Mouse (Mus musculus): ENCODE results near the gene Mttp. TPM values are rescaled to one million over a fixed set of nuclear protein-coding genes. Genes with fewer than 3 reads are reported as not detected.
A peak's percentile ranks its signal among the peaks of the same experiment; 100 is the strongest.

Mttp gene
- total and polyA plus RNA-seq, 2 experiments from 2014 or later, result 4.5 to 6.6 TPM

- ATAC-seq (no peak), DNase-seq (ENCODE audit: low spot score) (no peak)
- 89% methylated on average over 2 of the region's 2 CpGs for WGBS
Measured at GRCm38 (mm10) chr3:138182019-138182418, 37.3 kb upstream of the Mttp start.

GRCm38 (mm10) chr3:138175551-138175950 lies 30.8 kb upstream of the Mttp start:
- ATAC-seq (no peak), DNase-seq (ENCODE audit: low spot score) (no peak)
- no peak for TF ChIP-seq CTCF (IDR thresholded peaks at IDR 0.05; ENCODE audit: low read depth)
- no peak overlapping the region for H3K27ac ChIP-seq
- no peak overlapping the region for H3K4me2 ChIP-seq (ENCODE audit: low read depth, low read length)
- no peaks in the 10 kb centered on the region for H3K36me3 ChIP-seq (ENCODE audit: insufficient read depth, low read length)
- H3K9me3 ChIP-seq (ENCODE audit: low read length), result no peaks in the 10 kb centered on the region
- 90% methylated on average over 6 of the region's 6 CpGs for whole genome bisulfite sequencing
- H3K4me1 ChIP-seq (ENCODE audit: insufficient read depth, low read length), result no peaks in the 10 kb centered on the region
- H3K27me3 ChIP-seq (ENCODE audit: insufficient read depth, low read length), result no peaks in the 10 kb centered on the region
- no peak overlapping the region for H3K4me3 ChIP-seq (ENCODE audit: low read length)
- no peak overlapping the region for H3K9ac ChIP-seq (replicated peaks; ENCODE audit: low read length)

More at GRCm38 (mm10) chr3:138182019-138182418, 37.3 kb upstream of the Mttp start:
- Histone ChIP-seq H3K9ac (replicated peaks; ENCODE audit: low read length) (no peak overlapping the region), H3K36me3 (ENCODE audit: insufficient read depth, low read length) (no peaks in the 10 kb centered on the region), H3K4me1 (ENCODE audit: insufficient read depth, low read length) (no peaks in the 10 kb centered on the region), H3K4me3 (ENCODE audit: low read length) (no peak overlapping the region), H3K27ac (no peak overlapping the region), H3K4me2 (ENCODE audit: low read depth, low read length) (no peak overlapping the region), H3K9me3 (ENCODE audit: low read length) (no peaks in the 10 kb centered on the region), H3K27me3 (ENCODE audit: insufficient read depth, low read length) (no peaks in the 10 kb centered on the region)
- TF ChIP-seq CTCF (IDR thresholded peaks at IDR 0.05; ENCODE audit: low read depth), result no peak

- no peak overlapping the region for H3K9ac ChIP-seq (replicated peaks; ENCODE audit: low read length)
- H3K36me3 ChIP-seq (ENCODE audit: insufficient read depth, low read length), result no peaks in the 10 kb centered on the region
- no peaks in the 10 kb centered on the region for H3K4me1 ChIP-seq (ENCODE audit: insufficient read depth, low read length)
- no peak overlapping the region for H3K27ac ChIP-seq
- no peaks in the 10 kb centered on the region for H3K27me3 ChIP-seq (ENCODE audit: insufficient read depth, low read length)
- H3K4me2 ChIP-seq (ENCODE audit: low read depth, low read length), result no peak overlapping the region
- DNase-seq (ENCODE audit: low spot score), result no peak
- ATAC-seq, result no peak
- WGBS, result 81% methylated on average over 10 of the region's 10 CpGs
- no peaks in the 10 kb centered on the region for H3K9me3 ChIP-seq (ENCODE audit: low read length)
- TF ChIP-seq CTCF (IDR thresholded peaks at IDR 0.05; ENCODE audit: low read depth), result no peak
- no peak overlapping the region for H3K4me3 ChIP-seq (ENCODE audit: low read length)
Measured at GRCm38 (mm10) chr3:138173291-138173690, 28.5 kb upstream of the Mttp start.

GRCm38 (mm10) chr3:138162553-138163183 lies 17.9 kb upstream of the Mttp start:
- Histone ChIP-seq H3K4me2 (ENCODE audit: low read depth, low read length) (no peak overlapping the region), H3K4me3 (ENCODE audit: low read length) (no peak overlapping the region), H3K27ac (no peak overlapping the region), H3K9ac (replicated peaks; ENCODE audit: low read length) (no peak overlapping the region), H3K36me3 (ENCODE audit: insufficient read depth, low read length) (no peaks in the 10 kb centered on the region), H3K9me3 (ENCODE audit: low read length) (no peaks in the 10 kb centered on the region), H3K27me3 (ENCODE audit: insufficient read depth, low read length) (no peaks in the 10 kb centered on the region), H3K4me1 (ENCODE audit: insufficient read depth, low read length) (no peaks in the 10 kb centered on the region)
- 60% methylated on average over 4 of the region's 4 CpGs for WGBS
- no peak for TF ChIP-seq CTCF (IDR thresholded peaks at IDR 0.05; ENCODE audit: low read depth)
- 0 out of 2 replicates have a peak, but pooled peaks have one; percentile 40 for ATAC-seq
- no peak for DNase-seq (ENCODE audit: low spot score)

- no peak for TF ChIP-seq CTCF (IDR thresholded peaks at IDR 0.05; ENCODE audit: low read depth)
- ATAC-seq (no peak), DNase-seq (ENCODE audit: low spot score) (no peak)
Measured at GRCm38 (mm10) chr3:138161623-138162022, 16.9 kb upstream of the Mttp start.

GRCm38 (mm10) chr3:138156651-138157050 lies 11.9 kb upstream of the Mttp start:
- H3K27me3 ChIP-seq (ENCODE audit: insufficient read depth, low read length), result no peaks in the 10 kb centered on the region
- peak overlapping the region; percentile 22; the same call in 1 of the 2 replicates for H3K27ac ChIP-seq
- no peak for TF ChIP-seq CTCF (IDR thresholded peaks at IDR 0.05; ENCODE audit: low read depth)
- DNase-seq (ENCODE audit: low spot score) (peak; percentile 44), ATAC-seq (peak; percentile 49; the same call in 1 of the 2 replicates)
- WGBS, result 64% methylated on average over 10 of the region's 10 CpGs
- H3K36me3 ChIP-seq (ENCODE audit: insufficient read depth, low read length), result peaks cover 4% of the 10 kb centered on the region; the same call in 1 of the 2 replicates
- H3K9ac ChIP-seq (replicated peaks; ENCODE audit: low read length), result no peak overlapping the region
- H3K4me3 ChIP-seq (ENCODE audit: low read length), result no peak overlapping the region
- no peaks in the 10 kb centered on the region for H3K4me1 ChIP-seq (ENCODE audit: insufficient read depth, low read length)
- no peaks in the 10 kb centered on the region for H3K9me3 ChIP-seq (ENCODE audit: low read length)
- H3K4me2 ChIP-seq (ENCODE audit: low read depth, low read length), result no peak overlapping the region

More at GRCm38 (mm10) chr3:138161623-138162022, 16.9 kb upstream of the Mttp start:
- Histone ChIP-seq H3K4me2 (ENCODE audit: low read depth, low read length) (no peak overlapping the region), H3K27me3 (ENCODE audit: insufficient read depth, low read length) (no peaks in the 10 kb centered on the region), H3K4me1 (ENCODE audit: insufficient read depth, low read length) (no peaks in the 10 kb centered on the region), H3K9me3 (ENCODE audit: low read length) (no peaks in the 10 kb centered on the region), H3K4me3 (ENCODE audit: low read length) (no peak overlapping the region), H3K36me3 (ENCODE audit: insufficient read depth, low read length) (no peaks in the 10 kb centered on the region), H3K9ac (replicated peaks; ENCODE audit: low read length) (no peak overlapping the region), H3K27ac (no peak overlapping the region)
- 79% methylated on average over 10 of the region's 10 CpGs for WGBS

GRCm38 (mm10) chr3:138155062-138155461 lies 10.3 kb upstream of the Mttp start:
- 90% methylated on average over 4 of the region's 4 CpGs for WGBS
- H3K27me3 ChIP-seq (ENCODE audit: insufficient read depth, low read length), result no peaks in the 10 kb centered on the region
- H3K9me3 ChIP-seq (ENCODE audit: low read length), result no peaks in the 10 kb centered on the region
- no peak overlapping the region for H3K9ac ChIP-seq (replicated peaks; ENCODE audit: low read length)
- H3K27ac ChIP-seq, result no peak overlapping the region
- ATAC-seq, result no peak
- no peaks in the 10 kb centered on the region for H3K4me1 ChIP-seq (ENCODE audit: insufficient read depth, low read length)
- H3K4me3 ChIP-seq (ENCODE audit: low read length), result no peak overlapping the region
- DNase-seq (ENCODE audit: low spot score), result peak; percentile 4
- H3K36me3 ChIP-seq (ENCODE audit: insufficient read depth, low read length), result peaks cover 4% of the 10 kb centered on the region; the same call in 1 of the 2 replicates
- H3K4me2 ChIP-seq (ENCODE audit: low read depth, low read length), result no peak overlapping the region
- no peak for TF ChIP-seq CTCF (IDR thresholded peaks at IDR 0.05; ENCODE audit: low read depth)

Measured in hindbrain, postnatal 0 days (tissue).